Mouse (Mus musculus): ENCODE data around the gene Sox11. TPM values are rescaled to one million over a fixed set of nuclear protein-coding genes. Genes with fewer than 3 reads are reported as not detected.

The Sox11 gene
- polyA plus RNA-seq, 1 experiment from 2014 or later: 43.6 TPM

DNA sequence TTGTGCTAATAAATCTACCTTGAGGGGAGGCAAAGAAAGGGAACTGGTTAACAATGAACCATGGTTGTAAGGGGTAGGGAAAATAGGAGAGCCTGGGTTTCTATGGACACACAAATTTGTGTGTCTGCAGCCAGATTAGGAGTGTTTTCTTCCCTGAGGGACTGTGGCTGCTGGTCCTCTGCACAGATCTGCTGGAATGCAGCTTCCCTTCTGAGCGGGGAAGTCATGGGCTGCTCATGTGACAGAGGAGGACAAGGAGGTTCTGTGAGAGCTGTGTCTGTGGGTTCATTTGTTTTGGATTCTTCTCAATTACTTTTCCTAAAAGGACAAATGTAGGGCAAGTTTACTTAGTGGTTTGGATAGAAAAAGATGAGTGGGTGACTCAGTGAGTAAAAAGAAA is 48.2 kb downstream of the Sox11 start:
- no peaks in the 10 kb centered on the region for H3K9me3 ChIP-seq (replicated peaks; ENCODE audit: control insufficient read depth, low read length)
- peaks cover 22% of the 10 kb centered on the region for H3K4me1 ChIP-seq (ENCODE audit: control insufficient read depth, insufficient read depth, low read length)
- H3K36me3 ChIP-seq (ENCODE audit: control insufficient read depth, insufficient read depth, low read length): no peaks in the 10 kb centered on the region
- peaks cover 4% of the 10 kb centered on the region; the same call in 1 of the 2 replicates for H3K27me3 ChIP-seq (ENCODE audit: control insufficient read depth, insufficient read depth, low read length)
- no peak overlapping the region for H3K27ac ChIP-seq (ENCODE audit: low read depth, low read length)
- WGBS (ENCODE audit: insufficient replicate concordance): 22% methylated on average over 1 of the region's 1 CpGs
- no peak overlapping the region for H3K9ac ChIP-seq (ENCODE audit: low read depth, low read length)
- H3K4me3 ChIP-seq (ENCODE audit: low read depth, low read length): no peak overlapping the region
- ATAC-seq (replicated peaks; ENCODE audit: insufficient number of reproducible peaks, low FRiP score, low TSS enrichment): no peak
- no peak overlapping the region for H3K4me2 ChIP-seq

DNA sequence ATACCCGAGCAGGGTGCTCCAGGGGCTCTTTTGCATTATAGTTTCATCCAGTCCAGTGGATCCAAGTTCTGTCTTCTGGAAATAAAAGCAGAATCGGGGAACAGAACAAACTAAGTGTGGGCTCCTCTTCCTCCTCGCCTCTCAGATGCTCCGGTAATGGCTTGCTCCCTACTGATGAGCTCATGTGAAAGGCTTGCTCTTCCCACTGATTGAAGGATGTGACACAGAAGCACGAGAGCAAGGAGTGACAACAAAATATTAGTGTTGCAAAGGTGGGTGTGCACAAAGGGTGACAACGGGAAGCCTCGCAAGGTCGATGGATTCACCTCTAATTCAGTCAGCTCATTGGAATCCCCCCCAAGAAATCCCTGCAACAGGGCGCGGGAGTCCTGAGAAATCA is 48.6 kb downstream of the Sox11 start:
- Histone ChIP-seq H3K9ac (ENCODE audit: low read depth, low read length) (no peak overlapping the region), H3K27ac (ENCODE audit: low read depth, low read length) (no peak overlapping the region), H3K36me3 (ENCODE audit: control insufficient read depth, insufficient read depth, low read length) (no peaks in the 10 kb centered on the region), H3K4me2 (no peak overlapping the region), H3K4me3 (ENCODE audit: low read depth, low read length) (no peak overlapping the region), H3K4me1 (ENCODE audit: control insufficient read depth, insufficient read depth, low read length) (peaks cover 22% of the 10 kb centered on the region), H3K27me3 (ENCODE audit: control insufficient read depth, insufficient read depth, low read length) (peaks cover 4% of the 10 kb centered on the region; the same call in 1 of the 2 replicates), H3K9me3 (replicated peaks; ENCODE audit: control insufficient read depth, low read length) (no peaks in the 10 kb centered on the region)
- no peak for ATAC-seq (replicated peaks; ENCODE audit: insufficient number of reproducible peaks, low FRiP score, low TSS enrichment)
- WGBS (ENCODE audit: insufficient replicate concordance): 52% methylated on average over 10 of the region's 10 CpGs

DNA sequence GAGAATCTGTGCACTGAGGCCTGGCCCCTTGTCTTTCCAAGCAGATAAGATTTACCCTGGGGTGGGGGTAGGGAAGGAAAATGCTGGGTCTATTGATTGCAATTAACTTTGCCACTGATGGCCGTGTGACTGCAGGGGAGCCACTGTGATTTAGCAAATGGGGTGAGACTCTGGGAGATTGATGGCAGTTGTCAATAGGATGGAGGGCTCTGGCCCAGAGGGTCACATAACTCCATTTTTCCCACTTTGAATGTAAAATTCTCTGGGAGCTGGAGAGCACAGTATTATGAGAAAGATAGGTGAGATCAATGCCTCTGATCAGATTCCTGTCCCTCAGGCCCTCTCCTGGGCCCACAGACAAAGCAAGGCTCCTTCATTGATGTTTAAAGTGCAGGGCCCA is 49.2 kb downstream of the Sox11 start:
- H3K9me3 ChIP-seq (replicated peaks; ENCODE audit: control insufficient read depth, low read length): no peaks in the 10 kb centered on the region
- H3K27me3 ChIP-seq (ENCODE audit: control insufficient read depth, insufficient read depth, low read length): peaks cover 4% of the 10 kb centered on the region; the same call in 1 of the 2 replicates
- no peak overlapping the region for H3K4me2 ChIP-seq
- no peak overlapping the region for H3K27ac ChIP-seq (ENCODE audit: low read depth, low read length)
- 22% methylated on average over 1 of the region's 1 CpGs for WGBS (ENCODE audit: insufficient replicate concordance)
- ATAC-seq (replicated peaks; ENCODE audit: insufficient number of reproducible peaks, low FRiP score, low TSS enrichment): no peak
- H3K4me1 ChIP-seq (ENCODE audit: control insufficient read depth, insufficient read depth, low read length): peaks cover 22% of the 10 kb centered on the region
- no peak overlapping the region for H3K9ac ChIP-seq (ENCODE audit: low read depth, low read length)
- no peak overlapping the region for H3K4me3 ChIP-seq (ENCODE audit: low read depth, low read length)
- H3K36me3 ChIP-seq (ENCODE audit: control insufficient read depth, insufficient read depth, low read length): no peaks in the 10 kb centered on the region

Data from heart, embryonic 11.5 days (tissue).